Mouse (Mus musculus) testis, adult 2 months (tissue): ENCODE measurements around the gene Sh2d1b1. TPM values are rescaled to one million over a fixed set of nuclear protein-coding genes. Genes with fewer than 3 reads are reported as not detected.

ENCODE experiments used
- H3K27ac ChIP-seq: fragments of 200-500 bp; 2 replicates; pipeline ENCODE4 v1.5.1; 2012; ENCODE audit warnings: low read depth, low read length; ENCODE audit not compliant: control insufficient read depth, insufficient read depth
- H3K27me3 ChIP-seq: fragments of 200-500 bp; 2 replicates; pipeline ENCODE4 v1.6.1; 2012; ENCODE audit warnings: mild to moderate bottlenecking, low read length, moderate library complexity; ENCODE audit not compliant: control insufficient read depth, insufficient read depth
- H3K36me3 ChIP-seq: fragments of 200-500 bp; 2 replicates; pipeline ENCODE4 v1.6.1; 2012; ENCODE audit warnings: mild to moderate bottlenecking, low read length; ENCODE audit not compliant: control insufficient read depth, insufficient read depth
- H3K4me1 ChIP-seq: fragments of 200-500 bp; 2 replicates; pipeline ENCODE4 v1.6.1; 2012; ENCODE audit warnings: low read length; ENCODE audit not compliant: control insufficient read depth, insufficient read depth
- H3K4me3 ChIP-seq: fragments of 200-500 bp; 2 replicates; pipeline ENCODE4 v1.5.1; 2012; ENCODE audit warnings: low read depth, mild to moderate bottlenecking, low read length, moderate library complexity, mixed read lengths; ENCODE audit not compliant: control insufficient read depth
- CTCF ChIP-seq: fragments of 200-500 bp; IDR thresholded peaks from 2 replicates; pipeline ENCODE4 v1.5.1; 2012; ENCODE audit warnings: low read depth, mild to moderate bottlenecking, inconsistent platforms, low read length, moderate library complexity; ENCODE audit not compliant: control insufficient read depth, insufficient read depth, insufficient replicate concordance
- POLR2A ChIP-seq: fragments of 200-500 bp; IDR thresholded peaks from 2 replicates; pipeline ENCODE4 v1.6.1; 2012; ENCODE audit warnings: low read depth, mild to moderate bottlenecking, inconsistent platforms, low read length, moderate library complexity; ENCODE audit not compliant: control insufficient read depth
- polyA plus RNA-seq: library from polyadenylated mRNA; depleted of rRNA; stranded (reverse); fragments of >200 nt; gene quantifications from 2 replicates; pipeline ENCODE4 v1.2.3, GENCODE M21; 2012

Sh2d1b1 gene
- polyA plus RNA-seq, 1 experiment: 0.06 TPM

- no peaks in the 10 kb centered on the region for H3K27me3 ChIP-seq
- TF ChIP-seq CTCF (no peak), POLR2A (no peak)
- H3K4me3 ChIP-seq: no peak overlapping the region
- H3K4me1 ChIP-seq: no peaks in the 10 kb centered on the region
- H3K27ac ChIP-seq: no peak overlapping the region
- H3K36me3 ChIP-seq: no peaks in the 10 kb centered on the region
Measured at GRCm38 (mm10) chr1:170282415-170283129, 5.5 kb downstream of the Sh2d1b1 start.

DNA sequence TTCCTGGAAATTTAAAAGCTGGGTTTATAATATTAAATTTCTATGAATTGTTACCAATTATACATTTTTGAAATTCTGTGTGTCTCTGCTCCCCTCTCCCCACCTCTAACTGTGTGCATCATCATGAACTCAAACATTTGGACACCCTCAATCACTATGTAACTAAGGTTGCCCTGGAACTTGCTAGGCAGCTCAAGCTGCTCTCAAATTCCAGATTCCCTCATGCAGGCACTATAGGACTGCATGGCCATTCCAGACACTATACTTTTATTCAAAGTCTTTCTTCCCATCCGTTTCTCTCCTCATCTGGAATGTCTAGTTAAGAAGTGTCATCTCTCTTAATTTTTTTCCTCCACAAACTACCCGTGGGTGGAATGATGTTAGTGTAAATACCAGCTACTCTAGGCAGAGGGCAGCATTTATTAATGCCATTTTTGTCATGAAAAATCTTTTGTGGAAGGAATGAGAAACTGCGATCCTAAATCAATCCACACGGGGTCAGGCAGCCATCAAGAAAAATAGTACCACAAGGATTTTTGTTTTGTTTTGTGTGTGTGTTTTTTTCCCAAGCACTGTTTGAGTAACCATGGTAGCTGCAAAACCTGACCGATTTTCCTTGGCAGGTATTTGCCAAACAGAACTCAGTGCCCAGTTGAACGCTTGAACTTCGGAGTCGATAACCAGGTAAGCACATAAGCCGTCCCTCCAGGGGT is 15.3 kb downstream of the Sh2d1b1 start:
- Histone ChIP-seq H3K27ac (no peak overlapping the region), H3K4me1 (no peaks in the 10 kb centered on the region), H3K4me3 (no peak overlapping the region), H3K36me3 (no peaks in the 10 kb centered on the region), H3K27me3 (no peaks in the 10 kb centered on the region)
- no peak for TF ChIP-seq CTCF
- TF ChIP-seq POLR2A: no peak

DNA sequence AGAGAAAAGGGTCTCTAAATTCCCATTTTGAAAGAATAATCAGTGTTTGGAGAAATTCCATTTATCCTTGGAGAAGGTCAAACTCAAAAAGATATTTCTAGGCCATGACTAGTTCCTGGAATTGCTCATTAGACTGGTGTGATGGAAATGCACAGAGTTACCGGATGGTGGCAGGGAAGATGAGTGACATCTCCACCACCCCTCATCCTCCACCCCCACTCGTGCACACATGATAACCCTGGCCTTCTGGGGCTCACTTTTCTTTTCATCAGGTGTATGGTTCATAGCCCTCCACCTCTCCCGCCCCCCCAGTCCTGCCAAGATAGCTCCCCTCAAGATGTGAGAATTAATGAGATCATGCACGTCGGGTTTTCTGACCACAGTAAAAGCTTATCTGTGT is 16.1 kb downstream of the Sh2d1b1 start:
- Histone ChIP-seq H3K4me3 (no peak overlapping the region), H3K27me3 (no peaks in the 10 kb centered on the region), H3K36me3 (no peaks in the 10 kb centered on the region), H3K4me1 (no peaks in the 10 kb centered on the region), H3K27ac (no peak overlapping the region)
- TF ChIP-seq POLR2A (no peak), CTCF (no peak)

- H3K4me3 ChIP-seq: no peak overlapping the region
- H3K27me3 ChIP-seq: no peaks in the 10 kb centered on the region
- no peak for TF ChIP-seq CTCF
- TF ChIP-seq POLR2A: no peak
- no peak overlapping the region for H3K27ac ChIP-seq
- H3K36me3 ChIP-seq: no peaks in the 10 kb centered on the region
- H3K4me1 ChIP-seq: no peaks in the 10 kb centered on the region
Measured at GRCm38 (mm10) chr1:170294786-170295570, 17.9 kb downstream of the Sh2d1b1 start.

DNA sequence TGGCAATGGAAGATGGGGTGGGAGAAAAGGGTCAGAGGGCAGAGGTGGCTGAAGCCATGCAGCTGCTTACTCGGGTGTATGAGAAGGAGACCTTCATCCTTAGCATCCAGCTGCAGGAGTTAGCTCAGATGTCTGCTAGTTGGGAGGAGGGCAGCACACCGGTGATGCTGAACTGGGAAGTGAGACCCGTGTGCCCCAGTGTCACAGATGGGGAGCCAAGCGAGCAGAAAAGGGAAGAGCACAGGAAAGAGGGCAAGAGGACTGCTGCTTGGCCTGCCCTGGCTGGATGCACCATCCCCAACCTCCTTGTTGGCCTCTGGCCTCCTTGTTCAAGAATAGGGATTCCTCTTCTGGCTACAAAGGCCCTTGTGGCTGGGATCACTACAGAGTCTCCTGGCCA is 22.4 kb downstream of the Sh2d1b1 start:
- Histone ChIP-seq H3K36me3 (no peaks in the 10 kb centered on the region), H3K4me1 (peaks cover 5% of the 10 kb centered on the region), H3K27me3 (no peaks in the 10 kb centered on the region), H3K27ac (no peak overlapping the region), H3K4me3 (no peak overlapping the region)
- TF ChIP-seq POLR2A (no peak), CTCF (no peak)

- Histone ChIP-seq H3K27me3 (no peaks in the 10 kb centered on the region), H3K27ac (no peak overlapping the region), H3K4me1 (peaks cover 5% of the 10 kb centered on the region), H3K4me3 (no peak overlapping the region), H3K36me3 (no peaks in the 10 kb centered on the region)
- no peak for TF ChIP-seq POLR2A
- TF ChIP-seq CTCF: no peak
Measured at GRCm38 (mm10) chr1:170301686-170302085, 24.6 kb downstream of the Sh2d1b1 start.

GRCm38 (mm10) chr1:170302456-170302855 is 25.3 kb downstream of the Sh2d1b1 start:
- TF ChIP-seq CTCF (no peak), POLR2A (no peak)
- Histone ChIP-seq H3K27ac (no peak overlapping the region), H3K36me3 (no peaks in the 10 kb centered on the region), H3K4me1 (peaks cover 5% of the 10 kb centered on the region), H3K4me3 (no peak overlapping the region), H3K27me3 (no peaks in the 10 kb centered on the region)
